Mouse (Mus musculus) lung, embryonic 15.5 days (tissue): Measurements from ENCODE around the gene Gripap1. TPM values are rescaled to one million over a fixed set of nuclear protein-coding genes. Genes with fewer than 3 reads are reported as not detected.

Source experiments
- ATAC-seq: fragments of 200-750 bp; cut with Nextera tagmentation; 2 replicates; pipeline ENCODE4 v1.8.0; 2017; ENCODE audit warnings: moderate number of reproducible peaks, borderline replicate concordance; ENCODE audit not compliant: low FRiP score, low TSS enrichment; ENCODE audit errors: extremely low read depth
- H3K27ac ChIP-seq: fragments of 300-500 bp; sonication (generic); 2 replicates; pipeline ENCODE4 v1.5.1; 2015; ENCODE audit warnings: moderate library complexity, mild to moderate bottlenecking, inconsistent platforms
- H3K27me3 ChIP-seq: fragments of 300-500 bp; sonication (generic); 2 replicates; pipeline ENCODE4 v1.6.1; 2015; ENCODE audit warnings: inconsistent platforms
- H3K36me3 ChIP-seq: fragments of 300-500 bp; sonication (generic); 2 replicates; pipeline ENCODE4 v1.6.1; 2015; ENCODE audit warnings: inconsistent platforms
- H3K4me1 ChIP-seq: fragments of 300-500 bp; sonication (generic); 2 replicates; pipeline ENCODE4 v1.6.1; 2015; ENCODE audit warnings: inconsistent platforms
- H3K4me2 ChIP-seq: fragments of 300-500 bp; sonication (generic); 2 replicates; pipeline ENCODE4 v1.6.1; 2015; ENCODE audit warnings: inconsistent platforms, mild to moderate bottlenecking, moderate library complexity
- H3K4me3 ChIP-seq: fragments of 300-500 bp; sonication (generic); 2 replicates; pipeline ENCODE4 v1.5.1; 2015; ENCODE audit warnings: mild to moderate bottlenecking, inconsistent platforms
- H3K9ac ChIP-seq: fragments of 300-500 bp; sonication (generic); 2 replicates; pipeline ENCODE4 v1.6.1; 2015; ENCODE audit warnings: inconsistent platforms
- H3K9me3 ChIP-seq: fragments of 300-500 bp; sonication (generic); 2 replicates; pipeline ENCODE4 v1.6.1; 2016; ENCODE audit warnings: inconsistent platforms
- WGBS: fragments of 180-500 bp; shearing (Covaris S2); methylation state at CpG from one replicate; pipeline ENCODE4 v1.1.7; 2015; 5-methylcytosine and 5-hydroxymethylcytosine counted together
- polyA plus RNA-seq: library from polyadenylated mRNA; unstranded; fragments of >200 nt; fragmentation: Nextera tagmentation; extraction: Ambion mirVana; gene quantifications from 2 replicates; pipeline ENCODE4 v1.2.1, GENCODE M21; 2015

Gripap1 gene
- polyA plus RNA-seq, 1 experiment from 2014 or later = 41.7 TPM

GRCm38 (mm10) chrX:7763631-7764393, 25.8 kb upstream of the Gripap1 start:
- Histone ChIP-seq H3K27me3 (no peaks in the 10 kb centered on the region), H3K9ac (peak overlapping the region; percentile 66), H3K27ac (peak overlapping the region; percentile 55), H3K4me2 (peak overlapping the region; percentile 66), H3K4me1 (peaks cover 17% of the 10 kb centered on the region), H3K4me3 (peak overlapping the region; percentile 67), H3K9me3 (no peaks in the 10 kb centered on the region), H3K36me3 (peaks cover 15% of the 10 kb centered on the region)
- 9% methylated on average over 21 of the region's 22 CpGs for WGBS
- ATAC-seq = no peak

GRCm38 (mm10) chrX:7764657-7765280, 24.8 kb upstream of the Gripap1 start:
- 19% methylated on average over 9 of the region's 9 CpGs for WGBS
- Histone ChIP-seq H3K36me3 (peaks cover 16% of the 10 kb centered on the region), H3K4me3 (peak overlapping the region; percentile 67), H3K4me1 (peaks cover 17% of the 10 kb centered on the region), H3K4me2 (peak overlapping the region; percentile 66), H3K9me3 (no peaks in the 10 kb centered on the region), H3K27ac (peak overlapping the region; percentile 56; the same call in 1 of the 2 replicates), H3K27me3 (no peaks in the 10 kb centered on the region), H3K9ac (0 out of 2 replicates have a peak overlapping the region, but pooled peaks have one; percentile 7)
- ATAC-seq = no peak

DNA sequence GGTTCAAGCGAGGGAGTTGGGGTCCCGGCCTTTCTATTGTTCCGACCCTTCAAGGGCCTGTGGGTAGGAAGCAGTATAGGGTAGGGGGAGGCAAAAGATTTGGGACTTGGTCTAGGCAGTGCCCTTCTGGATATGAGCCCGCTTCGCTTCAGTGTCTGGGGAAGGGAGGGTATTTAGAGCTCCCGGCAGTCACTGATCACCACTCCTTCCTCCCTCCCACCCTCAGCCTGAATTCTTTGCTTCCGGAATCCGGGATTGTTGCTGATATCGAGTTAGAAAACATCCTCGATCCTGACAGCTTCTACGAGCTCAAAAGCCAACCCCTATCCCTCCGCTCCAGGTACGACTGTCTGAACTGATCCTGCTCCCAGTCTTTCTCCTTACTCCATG, 24.3 kb upstream of the Gripap1 start:
- 19% methylated on average over 11 of the region's 13 CpGs for WGBS
- Histone ChIP-seq H3K36me3 (peaks cover 18% of the 10 kb centered on the region), H3K9me3 (no peaks in the 10 kb centered on the region), H3K9ac (0 out of 2 replicates have a peak overlapping the region, but pooled peaks have one; percentile 7), H3K27ac (peak overlapping the region; percentile 56; the same call in 1 of the 2 replicates), H3K4me2 (peak overlapping the region; percentile 66), H3K4me3 (peak overlapping the region; percentile 67), H3K27me3 (no peaks in the 10 kb centered on the region), H3K4me1 (peaks cover 17% of the 10 kb centered on the region)
- ATAC-seq = no peak

- H3K4me3 ChIP-seq = peak overlapping the region; percentile 67
- H3K4me2 ChIP-seq = peak overlapping the region; percentile 66
- peak; percentile 68; the same call in 1 of the 2 replicates for ATAC-seq
- peaks cover 22% of the 10 kb centered on the region for H3K36me3 ChIP-seq
- peak overlapping the region; percentile 56; the same call in 1 of the 2 replicates for H3K27ac ChIP-seq
- 0 out of 2 replicates have a peak overlapping the region, but pooled peaks have one; percentile 7 for H3K9ac ChIP-seq
- H3K4me1 ChIP-seq = peaks cover 17% of the 10 kb centered on the region
- no peaks in the 10 kb centered on the region for H3K27me3 ChIP-seq
- WGBS = 11% methylated on average over 11 of the region's 11 CpGs
- no peaks in the 10 kb centered on the region for H3K9me3 ChIP-seq
These were observed 23.8 kb upstream of the Gripap1 start for GRCm38 (mm10) chrX:7765764-7766163.

GRCm38 (mm10) chrX:7769302-7770017, 20.1 kb upstream of the Gripap1 start:
- Histone ChIP-seq H3K36me3 (peaks cover 35% of the 10 kb centered on the region), H3K4me2 (no peak overlapping the region), H3K9me3 (no peaks in the 10 kb centered on the region), H3K27me3 (no peaks in the 10 kb centered on the region), H3K27ac (no peak overlapping the region), H3K9ac (no peak overlapping the region), H3K4me3 (no peak overlapping the region), H3K4me1 (peaks cover 15% of the 10 kb centered on the region)
- no peak for ATAC-seq
- WGBS = 87% methylated on average over 7 of the region's 7 CpGs

DNA sequence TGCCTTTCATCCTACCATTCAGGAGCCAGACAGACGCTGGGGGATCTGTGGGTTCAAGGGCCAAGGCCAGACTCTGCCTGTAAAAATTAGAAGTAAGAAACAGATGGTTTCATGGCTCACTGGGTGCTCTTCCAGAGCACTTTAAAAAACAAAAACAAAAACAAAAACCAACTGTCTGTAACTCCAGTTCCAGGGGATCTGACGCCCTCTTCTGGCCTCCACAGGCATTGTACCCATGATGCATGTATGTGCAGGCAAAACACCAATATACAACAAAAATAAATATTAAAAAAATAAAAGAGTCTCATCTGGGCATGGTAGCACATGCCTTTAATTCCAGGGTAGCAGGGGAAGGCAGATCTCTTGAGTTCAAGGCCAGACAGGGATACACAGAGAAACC, 16.8 kb upstream of the Gripap1 start:
- H3K27me3 ChIP-seq = no peaks in the 10 kb centered on the region
- H3K4me1 ChIP-seq = no peaks in the 10 kb centered on the region
- WGBS = 48% methylated on average over 2 of the region's 2 CpGs
- no peak for ATAC-seq
- no peak overlapping the region for H3K27ac ChIP-seq
- H3K4me2 ChIP-seq = no peak overlapping the region
- peaks cover 28% of the 10 kb centered on the region for H3K36me3 ChIP-seq
- H3K9ac ChIP-seq = no peak overlapping the region
- H3K4me3 ChIP-seq = no peak overlapping the region
- H3K9me3 ChIP-seq = no peaks in the 10 kb centered on the region

DNA sequence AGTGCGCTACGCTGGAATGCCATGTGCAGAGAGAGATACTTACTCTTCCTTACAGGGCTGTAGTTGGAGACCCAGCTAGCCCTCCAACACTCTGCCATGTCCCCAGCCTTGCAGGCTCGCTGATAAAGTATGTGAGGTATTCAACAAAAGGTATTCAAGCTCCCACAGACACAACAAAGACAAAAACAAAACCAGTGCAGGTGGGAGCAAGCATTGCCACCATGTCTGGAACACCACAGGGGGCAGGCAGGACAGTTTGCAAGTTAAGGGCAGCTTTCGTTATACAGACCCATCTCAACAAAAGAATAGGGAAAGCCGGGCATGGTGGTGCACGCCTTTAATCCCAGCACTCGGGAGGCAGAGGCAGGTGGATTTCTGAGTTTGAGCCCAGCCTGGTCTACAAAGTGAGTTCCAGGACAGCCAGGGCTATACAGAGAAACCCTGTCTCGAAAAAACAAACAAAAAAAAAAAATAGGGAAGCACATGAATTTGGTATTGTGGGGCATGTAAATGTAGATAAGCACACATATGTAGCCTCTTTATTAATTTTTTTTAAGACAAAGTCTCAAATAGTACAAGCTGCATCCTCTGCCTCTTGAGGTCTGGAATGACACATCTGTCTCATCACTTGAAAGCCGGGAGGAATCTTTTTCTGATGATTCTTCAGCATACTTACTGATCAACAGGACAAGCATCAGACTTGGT, 13.9 kb upstream of the Gripap1 start:
- Histone ChIP-seq H3K9ac (no peak overlapping the region), H3K4me1 (no peaks in the 10 kb centered on the region), H3K27me3 (no peaks in the 10 kb centered on the region), H3K27ac (no peak overlapping the region), H3K9me3 (no peaks in the 10 kb centered on the region), H3K36me3 (peaks cover 15% of the 10 kb centered on the region), H3K4me2 (no peak overlapping the region), H3K4me3 (no peak overlapping the region)
- no peak for ATAC-seq
- 70% methylated on average over 9 of the region's 9 CpGs for WGBS

DNA sequence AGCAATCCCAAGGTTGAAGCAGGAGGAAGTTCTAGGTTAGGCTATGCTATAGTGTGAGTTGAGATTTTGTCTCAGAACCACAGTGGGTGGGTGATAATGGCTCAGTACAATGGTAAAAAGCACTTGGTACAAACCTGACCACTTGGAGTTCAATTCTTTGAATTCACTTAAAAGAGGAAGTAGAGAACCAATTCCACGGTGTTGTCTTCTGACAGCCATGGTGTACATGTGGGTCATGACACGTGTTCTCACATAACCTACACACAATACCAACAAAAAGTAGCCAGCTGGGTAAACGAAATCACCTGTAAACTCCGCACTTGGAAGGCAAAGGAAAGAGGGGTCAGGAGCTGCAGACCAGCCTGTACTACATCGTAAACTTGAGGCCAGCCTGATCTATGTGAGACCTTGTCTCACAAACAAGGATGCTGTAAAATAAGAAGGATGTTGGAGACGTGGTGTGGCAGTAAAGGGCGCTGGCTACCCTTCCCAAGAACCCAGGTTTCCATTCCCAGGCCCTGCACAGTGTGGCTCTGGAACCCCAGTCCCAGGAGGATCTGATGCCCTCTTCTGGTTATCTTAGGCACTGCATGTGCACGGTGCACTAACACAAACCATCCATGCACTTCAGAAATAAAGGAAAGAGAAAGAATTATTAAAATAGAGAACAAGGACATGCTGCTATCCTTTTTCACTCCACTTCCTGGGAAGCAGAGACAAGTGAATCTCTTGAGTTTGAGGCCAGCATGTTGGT, 13.1 kb upstream of the Gripap1 start:
- H3K27ac ChIP-seq = no peak overlapping the region
- peak; percentile 46; the same call in 1 of the 2 replicates for ATAC-seq
- no peaks in the 10 kb centered on the region for H3K27me3 ChIP-seq
- 39% methylated on average over 8 of the region's 8 CpGs for WGBS
- peaks cover 8% of the 10 kb centered on the region; the same call in 1 of the 2 replicates for H3K36me3 ChIP-seq
- H3K9ac ChIP-seq = no peak overlapping the region
- H3K4me2 ChIP-seq = no peak overlapping the region
- H3K4me3 ChIP-seq = no peak overlapping the region
- no peaks in the 10 kb centered on the region for H3K9me3 ChIP-seq
- no peaks in the 10 kb centered on the region for H3K4me1 ChIP-seq

GRCm38 (mm10) chrX:7778450-7779244, 10.9 kb upstream of the Gripap1 start:
- Histone ChIP-seq H3K27me3 (no peaks in the 10 kb centered on the region), H3K4me2 (no peak overlapping the region), H3K4me3 (no peak overlapping the region), H3K36me3 (no peaks in the 10 kb centered on the region; the same call in 1 of the 2 replicates), H3K27ac (no peak overlapping the region), H3K9ac (no peak overlapping the region), H3K9me3 (no peaks in the 10 kb centered on the region), H3K4me1 (no peaks in the 10 kb centered on the region)
- 58% methylated on average over 7 of the region's 7 CpGs for WGBS
- ATAC-seq = no peak

DNA sequence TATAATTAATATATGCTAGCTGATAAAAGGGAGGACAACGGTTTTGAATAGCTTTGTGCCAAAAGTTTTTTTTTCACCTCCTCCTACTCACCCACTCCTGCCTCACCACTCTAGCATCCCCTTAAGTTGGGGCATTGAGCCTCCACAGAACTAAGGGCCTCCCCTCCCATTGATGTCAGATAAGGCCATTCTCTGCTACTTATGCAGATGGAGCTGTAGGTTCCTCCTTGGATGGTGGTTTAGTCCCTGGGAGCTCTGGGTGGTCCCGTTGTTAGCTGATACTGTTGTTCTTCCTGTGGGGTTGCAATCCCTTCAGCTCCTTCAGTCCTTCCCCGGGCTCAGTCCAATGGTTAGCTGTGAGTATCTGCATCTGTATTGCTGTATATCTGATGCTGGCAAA, 10.3 kb upstream of the Gripap1 start:
- 18% methylated on average over 3 of the region's 3 CpGs for WGBS
- ATAC-seq = no peak
- H3K4me1 ChIP-seq = no peaks in the 10 kb centered on the region
- H3K9me3 ChIP-seq = no peaks in the 10 kb centered on the region
- H3K27me3 ChIP-seq = no peaks in the 10 kb centered on the region
- H3K4me3 ChIP-seq = no peak overlapping the region
- H3K36me3 ChIP-seq = no peaks in the 10 kb centered on the region
- no peak overlapping the region for H3K27ac ChIP-seq
- H3K9ac ChIP-seq = no peak overlapping the region
- no peak overlapping the region for H3K4me2 ChIP-seq
